Mouse (Mus musculus) lung, postnatal 0 days (tissue): Measurements from ENCODE around the gene Tor3a. TPM values are rescaled to one million over a fixed set of nuclear protein-coding genes. Genes with fewer than 3 reads are reported as not detected.
A peak's percentile ranks its signal among the peaks of the same experiment; 100 is the strongest.

Experiments
- ATAC-seq: fragments of 200-750 bp; cut with Nextera tagmentation; 2 replicates; pipeline ENCODE4 v1.8.0; 2017; ENCODE audit warnings: moderate library complexity
- DNase-seq: peaks from one replicate; pipeline ENCODE4 v3.0.0-alpha.2; 2016; ENCODE audit warnings: low spot score
- H3K27ac ChIP-seq: fragments of 300-500 bp; sonication (generic); 2 replicates; pipeline ENCODE4 v1.5.1; 2014; ENCODE audit warnings: antibody characterized with exemption, mild to moderate bottlenecking, low read length, mixed read lengths
- H3K27me3 ChIP-seq: fragments of 300-500 bp; sonication (generic); replicated peaks from 2 replicates; pipeline ENCODE4 v1.6.1; 2014; ENCODE audit warnings: low read length, mixed read lengths; ENCODE audit not compliant: insufficient read depth
- H3K36me3 ChIP-seq: fragments of 300-500 bp; sonication (generic); 2 replicates; pipeline ENCODE4 v1.6.1; 2014; ENCODE audit warnings: low read length, mixed read lengths; ENCODE audit not compliant: insufficient read depth
- H3K4me1 ChIP-seq: fragments of 300-500 bp; sonication (generic); 2 replicates; pipeline ENCODE4 v1.6.1; 2014; ENCODE audit warnings: antibody characterized with exemption, low read depth, low read length, mixed read lengths; ENCODE audit not compliant: insufficient read depth
- H3K4me2 ChIP-seq: fragments of 300-500 bp; sonication (generic); replicated peaks from 2 replicates; pipeline ENCODE4 v1.6.1; 2014; ENCODE audit warnings: low read depth, mild to moderate bottlenecking, low read length, moderate library complexity, mixed read lengths
- H3K4me3 ChIP-seq: fragments of 300-500 bp; sonication (generic); 2 replicates; pipeline ENCODE4 v1.5.1; 2014; ENCODE audit warnings: low read depth, low read length
- H3K9ac ChIP-seq: fragments of 300-500 bp; sonication (generic); replicated peaks from 2 replicates; pipeline ENCODE4 v1.6.1; 2014; ENCODE audit warnings: low read depth, mild to moderate bottlenecking
- H3K9me3 ChIP-seq: fragments of 300-500 bp; sonication (generic); 2 replicates; pipeline ENCODE4 v1.6.1; 2016; ENCODE audit warnings: low read length, mixed read lengths
- CTCF ChIP-seq: IDR thresholded peaks from 2 replicates; pipeline ENCODE4 v1.5.1; 2016; ENCODE audit warnings: antibody characterized with exemption, mild to moderate bottlenecking
- EP300 ChIP-seq: IDR thresholded peaks from 2 replicates; pipeline ENCODE4 v1.6.1; 2016; ENCODE audit warnings: antibody characterized with exemption, mild to moderate bottlenecking, control low read depth
- WGBS: fragments of 180-500 bp; shearing (Covaris S2); extraction: QIAGEN DNeasy Blood & Tissue Kit; methylation state at CpG from one replicate; pipeline ENCODE4 v1.1.7; 2014; 5-methylcytosine and 5-hydroxymethylcytosine counted together
- polyA plus RNA-seq: library from polyadenylated mRNA; unstranded; fragments of >200 nt; fragmentation: Nextera tagmentation; extraction: Ambion mirVana; gene quantifications from 2 replicates; pipeline ENCODE4 v1.2.1, GENCODE M21; 2015

Tor3a gene
- polyA plus RNA-seq, 1 experiment from 2014 or later = 37.8 TPM

GRCm38 (mm10) chr1:156654735-156655530, 19.2 kb downstream of the Tor3a start:
- H3K36me3 ChIP-seq = no peaks in the 10 kb centered on the region
- H3K9me3 ChIP-seq = no peaks in the 10 kb centered on the region
- peak; percentile 69 for TF ChIP-seq EP300
- TF ChIP-seq CTCF = no peak
- no peak overlapping the region for H3K4me2 ChIP-seq
- peak; percentile 86 for ATAC-seq
- no peak overlapping the region for H3K4me3 ChIP-seq
- no peaks in the 10 kb centered on the region for H3K27me3 ChIP-seq
- peak; percentile 78 for DNase-seq
- peak overlapping the region; percentile 68 for H3K27ac ChIP-seq
- WGBS = 42% methylated on average over 13 of the region's 13 CpGs
- H3K4me1 ChIP-seq = 0 out of 2 replicates have a peak, but pooled peaks cover 9% of the 10 kb centered on the region
- H3K9ac ChIP-seq = no peak overlapping the region

- no peaks in the 10 kb centered on the region for H3K36me3 ChIP-seq
- no peaks in the 10 kb centered on the region for H3K27me3 ChIP-seq
- no peak overlapping the region for H3K4me2 ChIP-seq
- peak; percentile 64 for DNase-seq
- ATAC-seq = 0 out of 2 replicates have a peak, but pooled peaks have one; percentile 18
- no peak for TF ChIP-seq EP300
- H3K9me3 ChIP-seq = no peaks in the 10 kb centered on the region
- no peak overlapping the region for H3K9ac ChIP-seq
- H3K4me1 ChIP-seq = 0 out of 2 replicates have a peak, but pooled peaks cover 9% of the 10 kb centered on the region
- no peak overlapping the region for H3K27ac ChIP-seq
- WGBS = 33% methylated on average over 6 of the region's 6 CpGs
- H3K4me3 ChIP-seq = no peak overlapping the region
Measured at GRCm38 (mm10) chr1:156652189-156652822, 21.9 kb downstream of the Tor3a start.

- H3K4me3 ChIP-seq = no peak overlapping the region
- 0 out of 2 replicates have a peak, but pooled peaks cover 9% of the 10 kb centered on the region for H3K4me1 ChIP-seq
- no peak overlapping the region for H3K4me2 ChIP-seq
- no peak overlapping the region for H3K27ac ChIP-seq
- no peaks in the 10 kb centered on the region for H3K36me3 ChIP-seq
- no peak overlapping the region for H3K9ac ChIP-seq
- no peaks in the 10 kb centered on the region for H3K9me3 ChIP-seq
- ATAC-seq (peak; percentile 47), DNase-seq (peak; percentile 43)
- no peak for TF ChIP-seq EP300
- no peak for TF ChIP-seq CTCF
- H3K27me3 ChIP-seq = no peaks in the 10 kb centered on the region
- 61% methylated on average over 9 of the region's 9 CpGs for WGBS
Measured at GRCm38 (mm10) chr1:156650631-156651030, 23.5 kb downstream of the Tor3a start.

GRCm38 (mm10) chr1:156648705-156649104, 25.5 kb downstream of the Tor3a start:
- 16% methylated on average over 2 of the region's 2 CpGs for WGBS
- ATAC-seq (no peak), DNase-seq (no peak)
- no peak overlapping the region for H3K27ac ChIP-seq
- no peak overlapping the region for H3K9ac ChIP-seq
- H3K9me3 ChIP-seq = no peaks in the 10 kb centered on the region
- no peaks in the 10 kb centered on the region for H3K27me3 ChIP-seq
- no peaks in the 10 kb centered on the region for H3K4me1 ChIP-seq
- H3K4me3 ChIP-seq = no peak overlapping the region
- H3K4me2 ChIP-seq = no peak overlapping the region
- no peak for TF ChIP-seq CTCF
- no peak for TF ChIP-seq EP300
- H3K36me3 ChIP-seq = no peaks in the 10 kb centered on the region

GRCm38 (mm10) chr1:156645971-156646370, 28.2 kb downstream of the Tor3a start:
- Histone ChIP-seq H3K27ac (no peak overlapping the region), H3K9ac (no peak overlapping the region), H3K27me3 (no peaks in the 10 kb centered on the region), H3K9me3 (no peaks in the 10 kb centered on the region), H3K4me1 (no peaks in the 10 kb centered on the region), H3K36me3 (peaks cover 17% of the 10 kb centered on the region; the same call in 1 of the 2 replicates), H3K4me2 (no peak overlapping the region), H3K4me3 (no peak overlapping the region)
- 85% methylated on average over 4 of the region's 4 CpGs for WGBS
- TF ChIP-seq EP300 = no peak
- TF ChIP-seq CTCF = no peak
- ATAC-seq (no peak), DNase-seq (no peak)

GRCm38 (mm10) chr1:156644780-156645523, 29.2 kb downstream of the Tor3a start:
- ATAC-seq (no peak), DNase-seq (no peak)
- Histone ChIP-seq H3K9ac (no peak overlapping the region), H3K4me3 (no peak overlapping the region), H3K4me1 (no peaks in the 10 kb centered on the region), H3K9me3 (no peaks in the 10 kb centered on the region), H3K27ac (no peak overlapping the region), H3K27me3 (no peaks in the 10 kb centered on the region), H3K4me2 (no peak overlapping the region), H3K36me3 (peaks cover 18% of the 10 kb centered on the region; the same call in 1 of the 2 replicates)
- TF ChIP-seq CTCF = no peak
- TF ChIP-seq EP300 = no peak
- WGBS = 77% methylated on average over 13 of the region's 13 CpGs
